Mouse (Mus musculus) brain, embryonic 14.5 days (tissue): ENCODE data around the gene Stub1. TPM values are rescaled to one million over a fixed set of nuclear protein-coding genes. Genes with fewer than 3 reads are reported as not detected.

Experiments
- DNase-seq: peaks from one replicate; pipeline ENCODE4 v3.0.0-alpha.2; 2011; ENCODE audit warnings: low read depth
- CTCF ChIP-seq: fragments of 200-500 bp; IDR thresholded peaks from 2 replicates; pipeline ENCODE4 v1.5.1; 2012; ENCODE audit warnings: inconsistent platforms, mild to moderate bottlenecking, moderate library complexity, borderline replicate concordance; ENCODE audit not compliant: insufficient read depth, insufficient read length; ENCODE audit errors: extremely low read depth
- POLR2A ChIP-seq: fragments of 200-500 bp; IDR thresholded peaks from 2 replicates; pipeline ENCODE4 v1.6.1; 2012; ENCODE audit warnings: mild to moderate bottlenecking, inconsistent platforms, borderline replicate concordance; ENCODE audit not compliant: poor library complexity, insufficient read depth, insufficient read length, severe bottlenecking; ENCODE audit errors: extremely low read depth
- polyA plus RNA-seq: library from polyadenylated mRNA; depleted of rRNA; stranded (reverse); fragments of >200 nt; gene quantifications from 2 replicates; pipeline ENCODE4 v1.2.3, GENCODE M21; 2012

The Stub1 gene
- polyA plus RNA-seq, 1 experiment = 252 TPM

DNA sequence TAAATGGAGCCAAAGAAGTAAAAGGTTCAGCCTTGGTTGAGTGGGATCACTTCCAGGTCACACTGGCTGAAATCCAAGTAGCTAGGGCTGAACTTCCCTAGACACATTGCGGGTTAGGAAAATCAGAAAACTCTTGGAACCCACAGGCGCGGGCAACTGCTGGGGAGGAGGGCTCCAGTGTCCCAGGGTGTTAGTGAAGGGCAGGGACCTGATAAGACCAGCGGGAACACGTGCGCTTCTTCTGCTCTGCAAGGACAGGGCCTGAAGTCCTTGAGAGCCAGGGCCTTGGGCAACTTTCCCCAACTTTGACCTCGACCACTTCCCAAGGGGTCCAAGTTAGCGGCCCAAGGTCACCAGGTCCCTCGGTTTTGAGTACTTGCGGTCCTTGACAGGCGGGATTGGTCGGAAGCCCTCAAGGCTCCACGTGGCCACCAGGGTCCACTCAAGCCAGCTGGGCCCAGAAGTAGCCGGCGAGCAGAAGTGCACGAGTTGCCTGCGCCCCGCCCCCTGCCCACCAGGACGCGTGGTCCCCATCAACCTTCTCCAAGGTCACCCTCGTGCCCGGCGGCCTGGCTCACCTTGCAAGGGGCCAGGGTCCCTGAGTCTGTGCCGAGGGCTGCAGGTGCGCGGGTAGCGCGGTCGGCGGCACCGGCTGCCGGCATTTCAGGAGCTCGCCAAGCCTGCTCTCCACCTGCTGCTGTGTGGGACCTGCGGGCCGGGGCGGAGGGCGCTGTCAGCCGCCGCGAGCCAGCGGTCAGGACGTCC is 34.8 kb upstream of the Stub1 start:
- no peak for TF ChIP-seq POLR2A
- TF ChIP-seq CTCF = no peak
- no peak for DNase-seq

DNA sequence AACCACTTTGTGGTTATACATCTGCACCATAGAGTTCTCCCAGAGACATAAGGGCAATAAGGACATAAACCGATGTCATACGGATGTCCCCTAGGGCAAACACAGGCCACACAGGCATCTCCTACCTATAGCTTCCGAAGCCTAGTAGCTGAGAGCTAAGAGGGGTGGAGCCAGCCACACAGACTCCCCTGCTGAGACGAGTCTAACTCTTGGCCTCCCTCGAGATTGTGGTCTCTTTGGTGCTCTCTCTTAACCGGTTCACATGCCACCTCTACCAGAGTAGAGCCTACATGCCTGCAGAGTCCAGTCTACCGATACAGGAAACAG is 34.3 kb upstream of the Stub1 start:
- DNase-seq = no peak
- TF ChIP-seq CTCF (no peak), POLR2A (no peak)

DNA sequence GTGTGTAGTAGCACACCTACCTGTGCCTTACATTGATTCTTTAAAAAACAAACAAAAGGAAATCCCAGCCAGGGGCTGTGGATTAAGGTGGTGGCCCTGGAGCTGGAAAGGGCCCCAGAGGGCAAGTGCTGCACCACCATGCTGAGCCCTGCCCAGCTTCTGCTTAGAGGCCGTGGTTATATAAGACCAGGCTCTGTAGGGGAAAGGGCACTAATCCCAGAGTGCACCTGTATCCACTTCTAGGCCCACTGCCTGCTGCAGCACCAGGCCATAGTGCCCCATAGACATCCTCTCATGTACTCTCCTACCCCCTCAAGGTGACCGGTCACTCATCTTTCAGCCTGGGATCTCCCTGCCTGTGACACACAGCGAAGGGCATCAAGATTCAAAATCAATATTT is 33.0 kb upstream of the Stub1 start:
- no peak for TF ChIP-seq CTCF
- TF ChIP-seq POLR2A = no peak

DNA sequence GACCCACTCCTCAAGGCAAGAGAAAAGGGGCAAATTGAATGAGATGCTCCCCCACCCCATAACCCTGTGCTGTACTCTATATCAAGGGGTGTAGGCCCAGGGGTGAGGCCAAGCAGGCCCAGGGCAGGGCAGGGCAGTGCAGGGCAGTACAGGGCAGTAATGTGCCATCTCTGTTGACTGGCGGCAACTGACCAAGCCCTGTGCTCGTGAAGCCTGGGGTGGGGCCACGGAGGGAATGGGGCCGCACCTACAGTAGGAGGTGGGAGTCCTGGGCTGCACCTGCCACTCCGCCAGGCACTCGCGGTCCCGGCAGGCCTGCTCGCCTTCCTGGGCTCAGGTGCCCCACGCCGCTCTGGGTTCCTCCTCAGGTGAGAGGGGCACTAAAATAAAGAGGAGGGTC is 32.1 kb upstream of the Stub1 start:
- TF ChIP-seq CTCF (no peak), POLR2A (no peak)
- DNase-seq = no peak

More for the DNA sequence above, 33.0 kb upstream of the Stub1 start:
- DNase-seq = no peak

DNA sequence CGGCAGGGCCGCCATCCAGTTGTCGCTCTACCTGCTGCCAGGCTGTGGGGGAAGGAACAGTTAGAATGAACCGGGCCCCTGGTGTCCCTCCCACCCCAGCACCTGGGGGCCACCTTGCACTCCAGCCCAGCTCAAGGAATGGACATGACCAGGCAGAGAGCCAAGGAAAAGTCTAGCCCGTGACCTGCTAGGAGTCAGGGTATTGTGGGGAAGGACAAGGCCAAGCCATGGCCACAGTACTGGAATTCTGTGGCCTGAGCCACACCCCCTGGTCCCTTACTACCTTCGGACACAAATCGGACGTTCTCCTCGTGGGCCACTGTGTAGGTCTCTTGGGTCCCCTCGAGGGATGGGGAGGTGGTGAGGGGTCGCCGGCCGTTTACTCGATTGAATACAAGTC is 31.1 kb upstream of the Stub1 start:
- TF ChIP-seq CTCF (no peak), POLR2A (no peak)
- DNase-seq = no peak

DNA sequence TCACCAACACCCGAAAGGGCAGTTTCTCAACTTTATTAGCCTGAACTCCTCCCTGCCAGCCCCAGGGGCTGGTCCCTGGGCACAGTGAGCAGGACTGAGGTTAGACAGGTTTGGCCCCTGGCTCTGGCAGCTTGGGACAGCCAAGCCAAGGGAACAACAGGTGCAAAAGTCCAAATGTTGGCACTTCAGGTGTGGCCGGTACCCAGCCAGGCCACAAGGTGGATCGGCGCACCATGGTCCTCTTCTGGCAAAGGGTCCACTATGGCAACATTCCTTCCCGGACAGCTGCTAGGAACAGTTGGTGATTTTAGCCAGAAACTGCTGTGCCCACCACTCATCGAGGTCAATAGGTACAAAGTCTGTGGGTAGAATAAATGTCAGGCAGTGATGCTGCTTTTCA is 30.5 kb upstream of the Stub1 start:
- DNase-seq = no peak
- TF ChIP-seq POLR2A (no peak), CTCF (no peak)

DNA sequence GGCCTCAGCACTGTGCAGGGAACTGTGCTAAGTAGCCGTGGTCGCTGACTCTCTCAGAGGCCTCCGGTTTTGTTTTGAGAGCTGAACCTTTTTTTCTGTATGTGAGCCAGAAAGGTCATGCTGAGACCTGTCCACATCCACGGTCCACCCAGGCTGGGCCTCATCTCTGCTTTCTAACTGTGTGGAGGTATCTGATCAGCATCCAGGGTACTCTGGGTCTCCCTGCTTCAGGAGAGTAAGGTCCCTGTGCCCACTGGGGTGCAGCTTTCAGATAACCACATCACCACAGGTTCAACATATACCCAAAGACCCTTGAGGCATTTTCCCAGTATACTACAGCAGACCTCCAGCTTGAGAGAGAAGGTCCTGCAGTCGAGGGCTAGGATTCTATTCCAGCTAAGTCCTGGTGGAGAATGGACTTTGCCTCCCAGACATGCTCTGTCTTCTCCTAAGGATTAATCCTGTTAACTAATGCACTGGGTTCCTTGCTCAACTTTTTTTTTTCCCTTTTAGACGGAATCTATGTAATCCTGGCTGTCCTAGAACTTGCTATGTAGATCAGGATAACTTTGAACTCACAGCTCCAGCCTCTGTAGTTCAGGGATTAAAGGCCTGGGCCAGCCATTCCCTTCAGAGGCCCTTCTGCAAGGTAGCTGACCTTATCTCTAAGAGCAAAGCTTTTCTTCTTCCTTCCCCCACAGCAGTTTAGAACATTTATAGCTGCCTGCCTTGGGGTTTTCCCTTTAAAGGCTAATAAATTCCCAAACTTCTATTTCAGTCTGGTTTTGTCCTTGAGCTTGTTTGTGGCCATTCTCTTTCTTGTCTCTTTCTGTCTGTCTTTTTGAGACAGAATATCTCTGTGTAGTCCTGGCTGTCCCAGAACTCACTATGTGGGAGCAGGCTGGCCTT is 28.8 kb upstream of the Stub1 start:
- no peak for DNase-seq
- TF ChIP-seq POLR2A (no peak), CTCF (no peak)

DNA sequence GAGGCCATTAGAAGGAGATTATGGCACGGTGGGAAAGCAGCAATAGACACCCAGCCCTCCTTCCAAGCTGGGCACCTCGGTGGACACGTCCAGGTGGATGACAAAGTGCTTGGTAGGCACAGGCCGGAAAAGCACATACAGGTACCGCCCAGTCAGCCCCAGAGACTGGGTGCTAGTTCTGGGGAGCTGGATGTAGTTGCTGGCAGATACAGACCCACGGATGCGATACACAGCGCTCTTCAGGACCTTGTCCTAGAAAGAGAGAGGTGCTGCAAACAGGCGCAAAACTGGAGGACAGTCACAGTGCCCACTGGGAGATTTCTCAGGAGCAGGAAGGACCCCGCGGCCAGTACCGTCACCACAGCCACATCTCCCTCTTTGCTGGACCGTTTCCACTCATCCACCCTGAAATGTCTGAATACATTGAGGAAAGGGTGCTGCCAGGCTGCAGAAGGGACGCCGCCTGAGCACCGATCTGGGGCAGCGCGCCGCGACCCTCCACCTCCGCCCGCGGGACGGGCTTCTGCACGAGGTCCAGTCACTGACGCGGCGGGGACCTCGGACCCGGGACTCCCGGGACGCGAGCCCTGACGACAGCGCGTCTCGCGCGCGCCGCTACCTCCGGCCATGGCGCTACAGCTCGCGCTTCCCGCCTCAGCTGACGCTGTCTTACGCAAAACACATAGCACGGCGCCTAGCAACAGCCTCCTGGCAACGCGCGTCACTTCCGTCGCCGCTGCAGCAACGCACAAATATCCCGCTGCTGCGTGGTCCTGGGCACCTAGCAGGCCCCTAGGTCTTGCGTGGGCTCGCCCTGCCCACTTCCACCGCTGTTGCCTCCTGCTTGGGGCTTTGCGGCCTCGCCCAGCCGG is 27.9 kb upstream of the Stub1 start, which contains the start of gene Wdr90:
Gene Wdr90 (minus strand): TSS at position 670 of the 872 bp plus-strand sequence.
- DNase-seq = peak; percentile 98

DNA sequence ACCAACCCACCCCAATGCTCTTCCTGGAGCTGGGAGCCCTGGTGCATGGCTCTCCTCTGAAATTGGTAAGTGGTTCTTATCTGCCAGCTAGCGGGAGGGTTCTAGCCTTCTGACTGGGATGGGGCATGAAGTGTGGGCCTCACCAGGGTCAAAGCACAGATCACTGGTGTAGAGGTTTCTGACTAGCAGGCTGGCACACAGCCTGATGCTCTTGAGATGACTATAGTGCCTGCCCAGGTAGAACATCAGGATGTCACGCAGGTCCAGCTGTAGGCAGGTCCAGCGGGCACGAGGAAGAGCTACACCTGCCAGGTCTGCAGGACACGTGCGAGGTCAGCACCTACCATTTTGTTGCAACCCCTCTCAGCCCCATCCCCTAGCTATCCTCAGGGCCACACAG is 27.0 kb upstream of the Stub1 start:
- TF ChIP-seq CTCF (no peak), POLR2A (no peak)
- no peak for DNase-seq

More for the DNA sequence above, 27.9 kb upstream of the Stub1 start, which contains the start of gene Wdr90:
- TF ChIP-seq CTCF = no peak
- TF ChIP-seq POLR2A = peak; percentile 71

DNA sequence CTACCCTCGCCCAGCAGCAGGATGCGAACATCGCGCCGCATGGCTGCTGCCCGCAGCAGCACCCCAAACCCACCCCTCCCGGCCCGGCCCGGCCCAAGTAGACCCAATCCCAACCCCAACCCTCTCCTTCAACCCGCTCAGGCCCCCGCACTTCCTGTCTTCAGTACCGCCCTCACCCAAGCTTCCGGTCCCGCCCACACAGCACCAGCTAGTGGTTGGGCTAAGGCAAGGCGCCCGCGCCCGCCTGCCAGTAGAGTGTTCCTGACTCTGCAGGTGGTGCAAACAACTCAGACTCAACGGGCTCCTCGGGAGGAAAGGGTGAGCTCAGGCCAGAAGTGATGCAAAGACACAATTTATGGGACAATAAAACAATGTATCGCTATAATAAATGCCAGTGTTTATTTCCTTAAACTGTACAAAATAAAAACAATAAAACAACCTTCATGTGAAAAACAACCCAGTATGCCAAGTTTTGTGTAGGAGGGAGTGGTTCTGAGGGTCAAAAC is 11.2 kb upstream of the Stub1 start, which contains the start of gene Rhot2:
Gene Rhot2 (minus strand): TSS at position 456 of the 506 bp plus-strand sequence.
- TF ChIP-seq POLR2A (peak; percentile 65; the same call in 1 of the 2 replicates), CTCF (peak; percentile 67)
- peak; percentile 96 for DNase-seq
